Mouse (Mus musculus) heart, postnatal 0 days (tissue): ENCODE results near the gene Slc26a10.

Experiments used
- CTCF ChIP-seq: IDR thresholded peaks from 2 replicates; pipeline ENCODE4 v1.5.1; 2016; ENCODE audit warnings: antibody characterized with exemption, control low read depth, low read depth
- EP300 ChIP-seq: IDR thresholded peaks from 2 replicates; pipeline ENCODE4 v1.6.1; 2016; ENCODE audit warnings: antibody characterized with exemption, low read depth

DNA sequence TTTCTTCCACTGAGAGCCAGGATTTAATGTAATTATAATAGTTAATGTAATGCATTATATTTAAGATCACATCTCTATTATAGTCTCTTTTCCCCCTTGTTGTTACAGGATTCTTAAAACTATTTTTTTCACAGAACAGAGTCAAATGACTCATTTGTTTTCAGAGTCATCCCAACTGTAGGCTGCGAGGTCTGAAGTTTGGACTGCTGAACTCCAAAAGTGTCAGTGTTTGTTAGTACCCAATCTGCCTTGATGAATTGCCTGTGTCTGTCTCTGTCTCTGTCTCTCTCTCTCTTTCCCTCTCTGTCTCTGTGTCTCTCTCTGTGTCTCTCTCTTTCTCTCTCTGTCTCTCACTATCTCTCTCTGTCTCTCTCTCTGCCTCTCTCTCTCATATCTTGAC lies 23.9 kb downstream of the Slc26a10 start:
- TF ChIP-seq CTCF (no peak), EP300 (no peak)
